Mouse (Mus musculus) kidney, postnatal 14 days (tissue): ENCODE data around the gene Gm5346.
"Not testable (repeated sequence)": the region's sequence is repeated elsewhere in the genome, so short reads cannot be mapped to it uniquely, and the experiment has no call there.

Experiments
- DNase-seq: peaks from one replicate; pipeline ENCODE4 v3.0.0; 2022; ENCODE audit warnings: mixed read lengths

The Gm5346 gene

GRCm38 (mm10) chr8:43627176-43627575, at the start of gene Gm5346:
Gene Gm5346, minus strand, starts transcription at chr8:43627276.
- no peak for DNase-seq

GRCm38 (mm10) chr8:43616046-43616445, 11.0 kb downstream of the Gm5346 start:
- no peak for DNase-seq

GRCm38 (mm10) chr8:43603657-43604056, 23.4 kb downstream of the Gm5346 start:
- not testable (repeated sequence) for DNase-seq

GRCm38 (mm10) chr8:43603166-43603565, 23.9 kb downstream of the Gm5346 start:
- not testable (repeated sequence) for DNase-seq

GRCm38 (mm10) chr8:43576607-43577006, 50.5 kb downstream of the Gm5346 start, which contains the start of gene Adam26a:
Gene Adam26a, minus strand, starts transcription at chr8:43576707.
- not testable (repeated sequence) for DNase-seq
